Mouse (Mus musculus) heart, embryonic 16.5 days (tissue): Measurements from ENCODE around the gene Dqx1. TPM values are rescaled to one million over a fixed set of nuclear protein-coding genes. Genes with fewer than 3 reads are reported as not detected.

Experiments used
- ATAC-seq: fragments of 200-750 bp; cut with Nextera tagmentation; replicated peaks from 2 replicates; pipeline ENCODE4 v1.8.0; 2017; ENCODE audit warnings: moderate number of reproducible peaks; ENCODE audit not compliant: insufficient read depth, low FRiP score; ENCODE audit errors: extremely low read depth
- H3K27ac ChIP-seq: fragments of 300-500 bp; sonication (generic); 2 replicates; pipeline ENCODE4 v1.5.1; 2014; ENCODE audit warnings: mild to moderate bottlenecking, low read length, control low read depth, moderate library complexity
- H3K27me3 ChIP-seq: fragments of 300-500 bp; sonication (generic); 2 replicates; pipeline ENCODE4 v1.6.1; 2014; ENCODE audit warnings: low read length, mixed read lengths; ENCODE audit not compliant: control insufficient read depth, insufficient read depth
- H3K36me3 ChIP-seq: fragments of 300-500 bp; sonication (generic); 2 replicates; pipeline ENCODE4 v1.6.1; 2014; ENCODE audit not compliant: control insufficient read depth, insufficient read depth
- H3K4me1 ChIP-seq: fragments of 300-500 bp; sonication (generic); 2 replicates; pipeline ENCODE4 v1.6.1; 2014; ENCODE audit warnings: low read length, mixed read lengths; ENCODE audit not compliant: control insufficient read depth, insufficient read depth
- H3K4me2 ChIP-seq: fragments of 300-500 bp; sonication (generic); 2 replicates; pipeline ENCODE4 v1.6.1; 2014; ENCODE audit warnings: low read depth, mild to moderate bottlenecking, control low read depth, low read length
- H3K4me3 ChIP-seq: fragments of 300-500 bp; sonication (generic); 2 replicates; pipeline ENCODE4 v1.5.1; 2014; ENCODE audit warnings: mild to moderate bottlenecking, control low read depth, low read length
- H3K9ac ChIP-seq: fragments of 300-500 bp; sonication (generic); 2 replicates; pipeline ENCODE4 v1.6.1; 2014; ENCODE audit warnings: low read length, control low read depth
- H3K9me3 ChIP-seq: fragments of 300-500 bp; sonication (generic); replicated peaks from 2 replicates; pipeline ENCODE4 v1.6.1; 2016; ENCODE audit warnings: low read length; ENCODE audit not compliant: control insufficient read depth
- WGBS: fragments of 180-500 bp; shearing (Covaris S2); extraction: QIAGEN DNeasy Blood & Tissue Kit; methylation state at CpG from one replicate; pipeline ENCODE4 v1.1.7; 2014; 5-methylcytosine and 5-hydroxymethylcytosine counted together
- polyA plus RNA-seq: library from polyadenylated mRNA; unstranded; fragments of >200 nt; fragmentation: Nextera tagmentation; extraction: Ambion mirVana; gene quantifications from 2 replicates; pipeline ENCODE4 v1.2.1, GENCODE M21; 2015

Gene Dqx1
- polyA plus RNA-seq, 1 experiment from 2014 or later = 0.75 TPM

- Histone ChIP-seq H3K4me2 (no peak overlapping the region), H3K36me3 (no peaks in the 10 kb centered on the region), H3K27ac (no peak overlapping the region), H3K9me3 (no peaks in the 10 kb centered on the region), H3K27me3 (peaks cover 93% of the 10 kb centered on the region), H3K4me1 (peaks cover 12% of the 10 kb centered on the region; the same call in 1 of the 2 replicates), H3K4me3 (0 out of 2 replicates have a peak overlapping the region, but pooled peaks have one; percentile 6), H3K9ac (no peak overlapping the region)
- WGBS = 3% methylated on average over 24 of the region's 24 CpGs
- no peak for ATAC-seq
Observed at GRCm38 (mm10) chr6:83071220-83071619, 13.6 kb downstream of the Dqx1 start.

GRCm38 (mm10) chr6:83074979-83075378 is 17.3 kb downstream of the Dqx1 start:
- Histone ChIP-seq H3K4me3 (no peak overlapping the region), H3K27ac (no peak overlapping the region), H3K27me3 (peaks cover 66% of the 10 kb centered on the region), H3K4me1 (peaks cover 15% of the 10 kb centered on the region), H3K36me3 (no peaks in the 10 kb centered on the region), H3K9me3 (no peaks in the 10 kb centered on the region), H3K4me2 (no peak overlapping the region), H3K9ac (no peak overlapping the region)
- WGBS = 11% methylated on average over 2 of the region's 2 CpGs
- no peak for ATAC-seq

GRCm38 (mm10) chr6:83077630-83078323 is 20.1 kb downstream of the Dqx1 start, which contains the start of gene Pcgf1:
Gene Pcgf1 (plus strand): TSS chr6:83077869.
- H3K36me3 ChIP-seq = peaks cover 4% of the 10 kb centered on the region; the same call in 1 of the 2 replicates
- peak within 1 kb of the TSS; percentile 79 for H3K4me3 ChIP-seq
- peaks cover 44% of the 10 kb centered on the region for H3K27me3 ChIP-seq
- peak within 1 kb of the TSS; percentile 81 for H3K9ac ChIP-seq
- under 1% methylated on average over 54 of the region's 54 CpGs for WGBS
- peaks cover 9% of the 10 kb centered on the region for H3K4me1 ChIP-seq
- ATAC-seq = peak; percentile 42
- no peaks in the 10 kb centered on the region for H3K9me3 ChIP-seq
- H3K4me2 ChIP-seq = peak within 1 kb of the TSS; percentile 91
- peak within 1 kb of the TSS; percentile 84 for H3K27ac ChIP-seq

- ATAC-seq = peak; percentile 95
- peaks cover 46% of the 10 kb centered on the region for H3K27me3 ChIP-seq
- H3K9me3 ChIP-seq = no peaks in the 10 kb centered on the region
- peaks cover 4% of the 10 kb centered on the region; the same call in 1 of the 2 replicates for H3K36me3 ChIP-seq
- peak overlapping the region; percentile 91 for H3K4me2 ChIP-seq
- H3K4me1 ChIP-seq = peaks cover 9% of the 10 kb centered on the region
- under 1% methylated on average over 46 of the region's 46 CpGs for WGBS
- H3K27ac ChIP-seq = peak overlapping the region; percentile 84
- peak overlapping the region; percentile 79 for H3K4me3 ChIP-seq
- peak overlapping the region; percentile 81 for H3K9ac ChIP-seq
Observed at GRCm38 (mm10) chr6:83078324-83078858, 20.7 kb downstream of the Dqx1 start.

GRCm38 (mm10) chr6:83080210-83080609 is 22.6 kb downstream of the Dqx1 start:
- Histone ChIP-seq H3K27me3 (peaks cover 46% of the 10 kb centered on the region), H3K4me3 (no peak overlapping the region)

GRCm38 (mm10) chr6:83083497-83083896 is 25.9 kb downstream of the Dqx1 start:
- H3K4me2 ChIP-seq = no peak overlapping the region
- peaks cover 4% of the 10 kb centered on the region; the same call in 1 of the 2 replicates for H3K36me3 ChIP-seq

More at GRCm38 (mm10) chr6:83080210-83080609, 22.6 kb downstream of the Dqx1 start:
- Histone ChIP-seq H3K9ac (no peak overlapping the region), H3K4me2 (no peak overlapping the region), H3K36me3 (peaks cover 4% of the 10 kb centered on the region; the same call in 1 of the 2 replicates), H3K4me1 (peaks cover 9% of the 10 kb centered on the region), H3K27ac (no peak overlapping the region), H3K9me3 (no peaks in the 10 kb centered on the region)
- 94% methylated on average over 5 of the region's 5 CpGs for WGBS
- no peak for ATAC-seq

GRCm38 (mm10) chr6:83084477-83084876 is 26.8 kb downstream of the Dqx1 start:
- Histone ChIP-seq H3K4me3 (no peak overlapping the region), H3K4me1 (peaks cover 6% of the 10 kb centered on the region), H3K4me2 (no peak overlapping the region), H3K27me3 (peaks cover 61% of the 10 kb centered on the region), H3K9me3 (no peaks in the 10 kb centered on the region), H3K9ac (no peak overlapping the region), H3K36me3 (peaks cover 4% of the 10 kb centered on the region; the same call in 1 of the 2 replicates), H3K27ac (no peak overlapping the region)
- WGBS = 20% methylated on average over 6 of the region's 6 CpGs
- no peak for ATAC-seq

More at GRCm38 (mm10) chr6:83083497-83083896, 25.9 kb downstream of the Dqx1 start:
- ATAC-seq = no peak
- H3K4me1 ChIP-seq = peaks cover 12% of the 10 kb centered on the region
- H3K27me3 ChIP-seq = peaks cover 54% of the 10 kb centered on the region
- H3K9ac ChIP-seq = no peak overlapping the region
- no peaks in the 10 kb centered on the region for H3K9me3 ChIP-seq
- no peak overlapping the region for H3K27ac ChIP-seq
- H3K4me3 ChIP-seq = no peak overlapping the region
- WGBS = 18% methylated on average over 5 of the region's 5 CpGs

GRCm38 (mm10) chr6:83086121-83087035 is 28.7 kb downstream of the Dqx1 start, which contains the start of gene Lbx2:
Gene Lbx2 (plus strand): TSS chr6:83086367.
- Histone ChIP-seq H3K27ac (no peak within 1 kb of the TSS), H3K9me3 (no peaks in the 10 kb centered on the region), H3K36me3 (peaks cover 4% of the 10 kb centered on the region; the same call in 1 of the 2 replicates), H3K9ac (no peak within 1 kb of the TSS), H3K4me3 (peak within 1 kb of the TSS; percentile 45), H3K4me1 (peaks cover 6% of the 10 kb centered on the region), H3K4me2 (peak within 1 kb of the TSS; percentile 62), H3K27me3 (peaks cover 63% of the 10 kb centered on the region)
- ATAC-seq = 0 out of 2 replicates have a peak, but pooled peaks have one; percentile 10
- WGBS = 4% methylated on average over 42 of the region's 42 CpGs
